Mouse (Mus musculus): ENCODE results near the gene P2ry14. TPM values are rescaled to one million over a fixed set of nuclear protein-coding genes. Genes with fewer than 3 reads are reported as not detected.

P2ry14 gene
- polyA plus RNA-seq, 1 experiment from 2014 or later: 8.9 TPM

GRCm38 (mm10) chr3:59129547-59129946 lies 23.9 kb downstream of the P2ry14 start:
- no peak for ATAC-seq (replicated peaks; ENCODE audit: low FRiP score, low read depth)
- Histone ChIP-seq H3K4me2 (ENCODE audit: low read length) (no peak overlapping the region), H3K4me3 (replicated peaks; ENCODE audit: low read depth, low read length) (no peak overlapping the region), H3K4me1 (replicated peaks; ENCODE audit: insufficient read depth, low read length) (no peaks in the 10 kb centered on the region; the same call in 1 of the 2 replicates), H3K9me3 (replicated peaks; ENCODE audit: low read length) (no peaks in the 10 kb centered on the region), H3K9ac (ENCODE audit: low read depth, low read length) (no peak overlapping the region), H3K27ac (no peak overlapping the region), H3K27me3 (ENCODE audit: insufficient read depth, low read length) (no peaks in the 10 kb centered on the region), H3K36me3 (ENCODE audit: insufficient read depth, low read length) (no peaks in the 10 kb centered on the region)
- 82% methylated on average over 3 of the region's 3 CpGs for WGBS
- DNase-seq (ENCODE audit: low spot score): no peak
- TF ChIP-seq CTCF (IDR thresholded peaks at IDR 0.05; ENCODE audit: low read depth): no peak

- ATAC-seq (replicated peaks; ENCODE audit: low FRiP score, low read depth): no peak
- no peak overlapping the region for H3K4me3 ChIP-seq (replicated peaks; ENCODE audit: low read depth, low read length)
- H3K27me3 ChIP-seq (ENCODE audit: insufficient read depth, low read length): no peaks in the 10 kb centered on the region
- no peak for DNase-seq (ENCODE audit: low spot score)
- no peaks in the 10 kb centered on the region; the same call in 1 of the 2 replicates for H3K4me1 ChIP-seq (replicated peaks; ENCODE audit: insufficient read depth, low read length)
- no peak overlapping the region for H3K4me2 ChIP-seq (ENCODE audit: low read length)
- H3K9me3 ChIP-seq (replicated peaks; ENCODE audit: low read length): no peaks in the 10 kb centered on the region
- no peak for TF ChIP-seq CTCF (IDR thresholded peaks at IDR 0.05; ENCODE audit: low read depth)
- no peak overlapping the region for H3K9ac ChIP-seq (ENCODE audit: low read depth, low read length)
- no peaks in the 10 kb centered on the region for H3K36me3 ChIP-seq (ENCODE audit: insufficient read depth, low read length)
- 81% methylated on average over 20 of the region's 20 CpGs for WGBS
- H3K27ac ChIP-seq: no peak overlapping the region
Measured at GRCm38 (mm10) chr3:59128681-59129080, 24.7 kb downstream of the P2ry14 start.

- Histone ChIP-seq H3K4me2 (ENCODE audit: low read length) (no peak overlapping the region), H3K9ac (ENCODE audit: low read depth, low read length) (no peak overlapping the region), H3K27ac (no peak overlapping the region), H3K9me3 (replicated peaks; ENCODE audit: low read length) (no peaks in the 10 kb centered on the region), H3K4me1 (replicated peaks; ENCODE audit: insufficient read depth, low read length) (no peaks in the 10 kb centered on the region), H3K4me3 (replicated peaks; ENCODE audit: low read depth, low read length) (no peak overlapping the region), H3K36me3 (ENCODE audit: insufficient read depth, low read length) (no peaks in the 10 kb centered on the region), H3K27me3 (ENCODE audit: insufficient read depth, low read length) (no peaks in the 10 kb centered on the region)
- DNase-seq (ENCODE audit: low spot score) (peak; percentile 41), ATAC-seq (replicated peaks; ENCODE audit: low FRiP score, low read depth) (no peak)
- no peak for TF ChIP-seq CTCF (IDR thresholded peaks at IDR 0.05; ENCODE audit: low read depth)
- 38% methylated on average over 7 of the region's 7 CpGs for WGBS
Measured at GRCm38 (mm10) chr3:59125783-59126555, 27.4 kb downstream of the P2ry14 start.

- WGBS: 70% methylated on average over 5 of the region's 5 CpGs
- H3K36me3 ChIP-seq (ENCODE audit: insufficient read depth, low read length): no peaks in the 10 kb centered on the region
- ATAC-seq (replicated peaks; ENCODE audit: low FRiP score, low read depth): no peak
Measured at GRCm38 (mm10) chr3:59125022-59125421, 28.4 kb downstream of the P2ry14 start.

GRCm38 (mm10) chr3:59121780-59122449 lies 31.5 kb downstream of the P2ry14 start:
- 69% methylated on average over 7 of the region's 7 CpGs for WGBS
- H3K4me2 ChIP-seq (ENCODE audit: low read length): no peak overlapping the region
- H3K9me3 ChIP-seq (replicated peaks; ENCODE audit: low read length): no peaks in the 10 kb centered on the region
- DNase-seq (ENCODE audit: low spot score): no peak
- no peaks in the 10 kb centered on the region for H3K27me3 ChIP-seq (ENCODE audit: insufficient read depth, low read length)
- ATAC-seq (replicated peaks; ENCODE audit: low FRiP score, low read depth): no peak
- no peak overlapping the region for H3K4me3 ChIP-seq (replicated peaks; ENCODE audit: low read depth, low read length)
- TF ChIP-seq CTCF (IDR thresholded peaks at IDR 0.05; ENCODE audit: low read depth): no peak
- H3K9ac ChIP-seq (ENCODE audit: low read depth, low read length): no peak overlapping the region
- H3K27ac ChIP-seq: peak overlapping the region; percentile 0; the same call in 1 of the 2 replicates
- no peaks in the 10 kb centered on the region for H3K4me1 ChIP-seq (replicated peaks; ENCODE audit: insufficient read depth, low read length)
- H3K36me3 ChIP-seq (ENCODE audit: insufficient read depth, low read length): no peaks in the 10 kb centered on the region

More at GRCm38 (mm10) chr3:59125022-59125421, 28.4 kb downstream of the P2ry14 start:
- Histone ChIP-seq H3K27me3 (ENCODE audit: insufficient read depth, low read length) (no peaks in the 10 kb centered on the region), H3K4me3 (replicated peaks; ENCODE audit: low read depth, low read length) (no peak overlapping the region), H3K4me1 (replicated peaks; ENCODE audit: insufficient read depth, low read length) (no peaks in the 10 kb centered on the region), H3K27ac (no peak overlapping the region), H3K9ac (ENCODE audit: low read depth, low read length) (no peak overlapping the region), H3K4me2 (ENCODE audit: low read length) (no peak overlapping the region), H3K9me3 (replicated peaks; ENCODE audit: low read length) (no peaks in the 10 kb centered on the region)
- DNase-seq (ENCODE audit: low spot score): no peak
- TF ChIP-seq CTCF (IDR thresholded peaks at IDR 0.05; ENCODE audit: low read depth): no peak

GRCm38 (mm10) chr3:59121067-59121730 lies 32.2 kb downstream of the P2ry14 start:
- ATAC-seq (replicated peaks; ENCODE audit: low FRiP score, low read depth): peak; percentile 23
- Histone ChIP-seq H3K4me1 (replicated peaks; ENCODE audit: insufficient read depth, low read length) (no peaks in the 10 kb centered on the region), H3K4me2 (ENCODE audit: low read length) (peak overlapping the region; percentile 15; the same call in 1 of the 2 replicates), H3K36me3 (ENCODE audit: insufficient read depth, low read length) (no peaks in the 10 kb centered on the region), H3K4me3 (replicated peaks; ENCODE audit: low read depth, low read length) (no peak overlapping the region), H3K9me3 (replicated peaks; ENCODE audit: low read length) (no peaks in the 10 kb centered on the region), H3K27me3 (ENCODE audit: insufficient read depth, low read length) (no peaks in the 10 kb centered on the region), H3K27ac (peak overlapping the region; percentile 62; the same call in 1 of the 2 replicates), H3K9ac (ENCODE audit: low read depth, low read length) (no peak overlapping the region)
- 26% methylated on average over 7 of the region's 7 CpGs for WGBS
- no peak for TF ChIP-seq CTCF (IDR thresholded peaks at IDR 0.05; ENCODE audit: low read depth)
- DNase-seq (ENCODE audit: low spot score): peak; percentile 64
